Mouse (Mus musculus) limb, embryonic 14.5 days (tissue): Measurements from ENCODE around the gene Rras. TPM values are rescaled to one million over a fixed set of nuclear protein-coding genes. Genes with fewer than 3 reads are reported as not detected.

Source experiments
- ATAC-seq: fragments of 200-750 bp; cut with Nextera tagmentation; 2 replicates; pipeline ENCODE4 v1.8.0; 2017; ENCODE audit warnings: low read depth, moderate number of reproducible peaks, moderate TSS enrichment; ENCODE audit not compliant: low FRiP score
- DNase-seq: peaks from one replicate; pipeline ENCODE4 v3.0.0-alpha.2; 2015; ENCODE audit warnings: low spot score
- H3K27ac ChIP-seq: fragments of 300-500 bp; sonication (generic); replicated peaks from 2 replicates; pipeline ENCODE4 v1.5.1; 2014; ENCODE audit warnings: low read depth, mild to moderate bottlenecking, low read length, moderate library complexity, mixed read lengths
- H3K27me3 ChIP-seq: fragments of 300-500 bp; sonication (generic); 2 replicates; pipeline ENCODE4 v1.6.1; 2014; ENCODE audit warnings: low read length, mixed read lengths; ENCODE audit not compliant: control insufficient read depth, insufficient read depth
- H3K36me3 ChIP-seq: fragments of 300-500 bp; sonication (generic); 2 replicates; pipeline ENCODE4 v1.6.1; 2014; ENCODE audit warnings: mild to moderate bottlenecking, low read length, moderate library complexity, mixed read lengths; ENCODE audit not compliant: control insufficient read depth, insufficient read depth
- H3K4me1 ChIP-seq: fragments of 300-500 bp; sonication (generic); 2 replicates; pipeline ENCODE4 v1.6.1; 2014; ENCODE audit warnings: antibody characterized with exemption, low read length, mixed read lengths; ENCODE audit not compliant: control insufficient read depth, insufficient read depth
- H3K4me2 ChIP-seq: fragments of 300-500 bp; sonication (generic); replicated peaks from 2 replicates; pipeline ENCODE4 v1.6.1; 2014; ENCODE audit warnings: low read depth, mild to moderate bottlenecking, low read length, moderate library complexity; ENCODE audit not compliant: severe bottlenecking
- H3K4me3 ChIP-seq: fragments of 300-500 bp; sonication (generic); replicated peaks from 2 replicates; pipeline ENCODE4 v1.5.1; 2014; ENCODE audit warnings: low read length
- H3K9ac ChIP-seq: fragments of 300-500 bp; sonication (generic); 2 replicates; pipeline ENCODE4 v1.6.1; 2014; ENCODE audit warnings: mild to moderate bottlenecking, low read depth, low read length, moderate library complexity; ENCODE audit not compliant: severe bottlenecking
- H3K9me3 ChIP-seq: fragments of 300-500 bp; sonication (generic); 2 replicates; pipeline ENCODE4 v1.6.1; 2016; ENCODE audit warnings: low read length; ENCODE audit not compliant: control insufficient read depth
- POLR2A ChIP-seq: fragments of 200-500 bp; IDR thresholded peaks from 2 replicates; pipeline ENCODE4 v1.8.0; 2012; ENCODE audit warnings: inconsistent platforms, mild to moderate bottlenecking, moderate library complexity, borderline replicate concordance; ENCODE audit not compliant: insufficient read depth, insufficient read length; ENCODE audit errors: extremely low read depth
- WGBS: fragments of 180-500 bp; shearing (Covaris S2); extraction: QIAGEN DNeasy Blood & Tissue Kit; methylation state at CpG from one replicate; pipeline ENCODE4 v1.1.7; 2014; 5-methylcytosine and 5-hydroxymethylcytosine counted together
- polyA plus RNA-seq, 2 experiments: library from polyadenylated mRNA; depleted of rRNA in 1 of 2; stranded (reverse) in 1 of 2; unstranded in 1 of 2; fragments of >200 nt; fragmentation: Nextera tagmentation in 1 of 2; extraction: Ambion mirVana in 1 of 2; gene quantifications; 2 replicates each; pipeline versions ENCODE4 v1.2.1 to v1.2.3; 2012 to 2014

The Rras gene
- polyA plus RNA-seq, 2 experiments = 42.8 to 53.8 TPM

GRCm38 (mm10) chr7:44986879-44987718 is 30.7 kb upstream of the Rras start:
- peak overlapping the region; percentile 100 for H3K4me3 ChIP-seq
- peak overlapping the region; percentile 60 for H3K9ac ChIP-seq
- 0 out of 2 replicates have a peak, but pooled peaks have one; percentile 25 for TF ChIP-seq POLR2A
- ATAC-seq (peak; percentile 9), DNase-seq (no peak)
- H3K27ac ChIP-seq = peak overlapping the region; percentile 95
- H3K27me3 ChIP-seq = no peaks in the 10 kb centered on the region
- peaks cover 43% of the 10 kb centered on the region for H3K36me3 ChIP-seq
- H3K9me3 ChIP-seq = no peaks in the 10 kb centered on the region
- peaks cover 19% of the 10 kb centered on the region for H3K4me1 ChIP-seq
- WGBS = under 1% methylated on average over 29 of the region's 29 CpGs
- H3K4me2 ChIP-seq = peak overlapping the region; percentile 60

- WGBS = 15% methylated on average over 10 of the region's 10 CpGs
Observed at GRCm38 (mm10) chr7:44996672-44997071, 21.1 kb upstream of the Rras start.

GRCm38 (mm10) chr7:44997231-44997939 is 20.4 kb upstream of the Rras start, which contains the start of gene Irf3:
Gene Irf3 (plus strand): TSS chr7:44997648.
- Histone ChIP-seq H3K9ac (peak within 1 kb of the TSS; percentile 70), H3K27me3 (no peaks in the 10 kb centered on the region), H3K36me3 (peaks cover 64% of the 10 kb centered on the region), H3K4me1 (peaks cover 15% of the 10 kb centered on the region), H3K4me2 (peak within 1 kb of the TSS; percentile 60), H3K4me3 (peak within 1 kb of the TSS; percentile 68), H3K27ac (peak within 1 kb of the TSS; percentile 81), H3K9me3 (no peaks in the 10 kb centered on the region)
- peak; percentile 8; the same call in 1 of the 2 replicates for TF ChIP-seq POLR2A
- under 1% methylated on average over 43 of the region's 43 CpGs for WGBS
- DNase-seq = peak; percentile 98
- ATAC-seq = peak; percentile 95

More at GRCm38 (mm10) chr7:44996672-44997071, 21.1 kb upstream of the Rras start:
- ATAC-seq (no peak), DNase-seq (no peak)
- Histone ChIP-seq H3K27ac (peak overlapping the region; percentile 71; the same call in 1 of the 2 replicates), H3K9me3 (no peaks in the 10 kb centered on the region), H3K4me3 (peak overlapping the region; percentile 68), H3K27me3 (no peaks in the 10 kb centered on the region), H3K4me1 (peaks cover 15% of the 10 kb centered on the region), H3K9ac (peak overlapping the region; percentile 58), H3K4me2 (peak overlapping the region; percentile 60), H3K36me3 (peaks cover 64% of the 10 kb centered on the region)
- no peak for TF ChIP-seq POLR2A

DNA sequence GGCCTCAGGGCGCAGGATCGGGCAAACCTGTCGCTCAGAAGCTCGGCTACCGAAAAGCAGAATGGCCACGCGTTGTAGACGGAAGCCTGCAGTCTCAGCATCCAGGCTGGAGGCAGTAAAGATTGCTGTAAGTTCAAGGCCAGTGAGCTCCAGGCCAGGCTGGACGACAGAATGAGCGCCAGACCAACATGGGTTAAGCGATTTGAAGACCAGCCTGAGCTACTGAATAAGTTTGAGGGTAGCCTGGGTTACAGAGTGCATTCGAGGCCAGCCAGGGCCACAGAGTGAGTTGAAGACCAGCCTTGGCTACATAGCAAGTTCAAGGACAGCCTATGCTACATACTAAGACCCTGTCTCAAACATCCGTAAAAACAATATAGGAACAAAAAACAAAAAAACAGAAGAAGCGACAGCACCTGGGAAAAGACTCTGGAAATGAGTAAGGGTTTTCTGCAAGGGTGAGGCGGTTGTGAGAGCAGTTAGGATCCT is 19.8 kb upstream of the Rras start:
- no peaks in the 10 kb centered on the region for H3K9me3 ChIP-seq
- H3K4me2 ChIP-seq = peak overlapping the region; percentile 60
- peak overlapping the region; percentile 70 for H3K9ac ChIP-seq
- H3K4me3 ChIP-seq = peak overlapping the region; percentile 68
- H3K27me3 ChIP-seq = no peaks in the 10 kb centered on the region
- WGBS = 4% methylated on average over 15 of the region's 15 CpGs
- ATAC-seq (0 out of 2 replicates have a peak, but pooled peaks have one; percentile 2), DNase-seq (no peak)
- H3K4me1 ChIP-seq = peaks cover 15% of the 10 kb centered on the region
- peak overlapping the region; percentile 81 for H3K27ac ChIP-seq
- TF ChIP-seq POLR2A = no peak
- peaks cover 64% of the 10 kb centered on the region for H3K36me3 ChIP-seq

GRCm38 (mm10) chr7:44998501-44998955 is 19.2 kb upstream of the Rras start, which contains the start of gene Bcl2l12:
Gene Bcl2l12 (minus strand): TSS chr7:44998712.
- Histone ChIP-seq H3K27ac (peak within 1 kb of the TSS; percentile 81), H3K36me3 (peaks cover 65% of the 10 kb centered on the region), H3K9ac (peak within 1 kb of the TSS; percentile 70), H3K4me2 (peak within 1 kb of the TSS; percentile 60), H3K4me1 (peaks cover 15% of the 10 kb centered on the region), H3K9me3 (no peaks in the 10 kb centered on the region), H3K4me3 (peak within 1 kb of the TSS; percentile 68), H3K27me3 (no peaks in the 10 kb centered on the region)
- TF ChIP-seq POLR2A = no peak
- WGBS = 1% methylated on average over 18 of the region's 18 CpGs
- ATAC-seq = no peak
- DNase-seq = peak; percentile 44
